Mouse (Mus musculus) yolk sac, embryonic 10.5 days (tissue): Measurements from ENCODE around the gene Cfap54.

Experiments used
- DNase-seq: peaks from one replicate; pipeline ENCODE4 v3.0.0-alpha.2; 2017; ENCODE audit warnings: low spot score

Cfap54 gene

DNA sequence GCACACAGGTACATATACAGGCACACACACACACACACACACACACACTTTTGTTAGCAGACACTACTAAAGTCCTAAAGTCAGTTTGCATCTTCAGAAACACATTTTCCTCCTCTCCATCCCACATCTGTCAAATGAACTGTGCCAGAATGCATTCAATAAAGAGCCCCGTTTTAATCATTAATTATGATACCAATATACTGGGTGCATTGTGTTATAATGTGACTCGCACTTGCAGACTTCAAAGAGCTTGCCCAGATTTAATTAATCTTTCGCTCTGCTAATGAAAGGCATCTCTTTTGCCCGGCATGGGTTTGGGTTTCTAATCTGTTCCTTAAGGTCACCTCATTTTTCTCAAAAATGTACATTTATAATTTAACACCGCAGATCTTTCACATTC lies 327.1 kb downstream of the Cfap54 start:
- DNase-seq: no peak

DNA sequence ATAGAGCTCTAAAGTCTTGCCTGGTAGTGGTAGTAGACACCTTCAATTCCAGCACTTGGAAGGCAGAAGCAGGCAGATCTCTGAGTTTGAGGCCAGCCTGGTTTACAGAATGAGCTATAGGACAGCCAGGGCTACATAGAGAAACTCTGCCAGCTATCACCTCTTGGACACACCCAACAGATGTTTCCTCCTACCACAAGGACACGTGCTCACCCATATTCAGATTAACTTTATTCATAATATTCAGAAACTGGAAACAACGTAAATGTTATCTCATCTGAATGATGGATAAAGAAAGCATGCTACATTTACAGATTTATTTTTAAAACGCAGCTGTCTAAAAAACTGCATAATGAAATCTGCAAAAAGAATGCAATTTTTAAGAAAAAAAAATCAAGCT lies 351.1 kb downstream of the Cfap54 start:
- DNase-seq: no peak

GRCm38 (mm10) chr10:92728723-92729122 lies 352.7 kb downstream of the Cfap54 start:
- DNase-seq: no peak
